Mouse (Mus musculus) gastrocnemius, postnatal 14 days (tissue): Measurements from ENCODE around the gene Spata13. TPM values are rescaled to one million over a fixed set of nuclear protein-coding genes. Genes with fewer than 3 reads are reported as not detected.
A peak's percentile ranks its signal among the peaks of the same experiment; 100 is the strongest.

ENCODE experiments used
- DNase-seq: peaks from one replicate; pipeline ENCODE4 v3.0.0; 2021; ENCODE audit warnings: mixed read lengths
- intact Hi-C: fragments of 180-260 bp; cut with DNase I; formaldehyde crosslinking; loops from one replicate; pipeline ENCODE4 v1.15.1; 2025; ENCODE audit warnings: low total_unique reads
- total RNA-seq, 2 experiments: library from RNA; stranded (reverse); gene quantifications; 2 replicates each; pipeline ENCODE4 v1.2.3; 2021

The Spata13 gene
- total RNA-seq, 2 experiments from 2014 or later = 8.4 to 15.3 TPM

DNA sequence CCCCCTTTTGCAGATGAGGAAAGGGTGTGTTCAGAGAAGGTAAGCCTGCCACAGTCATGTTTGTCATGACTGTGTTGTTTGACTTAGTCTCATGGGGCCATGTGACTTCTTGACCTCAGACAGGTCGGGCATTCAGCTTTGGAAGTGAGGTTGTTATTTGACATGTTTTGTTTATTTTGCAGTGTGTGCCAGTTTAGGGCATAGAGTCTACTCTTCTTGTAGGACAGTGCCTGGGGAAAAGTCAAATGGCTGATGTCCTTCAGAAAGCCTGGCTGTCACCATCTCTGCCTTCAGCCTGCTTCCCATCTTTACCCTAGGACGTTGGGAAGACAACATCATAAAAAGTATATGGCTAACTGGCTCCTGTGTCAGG lies 2.8 kb downstream of the Spata13 start:
- intact Hi-C loops = no loop called here
- no peak for DNase-seq

DNA sequence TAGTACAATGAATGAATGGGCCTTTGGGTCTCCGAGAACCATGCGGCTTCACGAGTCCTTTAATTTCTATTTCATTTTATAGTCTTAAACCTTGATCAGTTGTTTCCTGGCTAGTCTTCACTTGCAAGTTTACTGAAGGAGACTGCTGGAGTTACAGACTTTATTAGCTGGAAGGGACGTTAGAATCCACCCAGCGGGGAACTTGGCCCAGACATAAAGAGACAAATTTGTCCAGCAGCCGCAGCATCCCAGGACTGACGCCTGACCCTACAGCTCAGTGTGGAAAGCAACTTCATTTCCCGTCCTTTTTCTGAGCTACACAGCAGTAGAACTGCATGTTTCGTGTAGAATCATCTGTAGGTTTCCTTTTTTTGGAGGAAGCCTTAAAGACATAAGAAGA lies 3.2 kb downstream of the Spata13 start:
- intact Hi-C loops = no loop called here
- DNase-seq = no peak

DNA sequence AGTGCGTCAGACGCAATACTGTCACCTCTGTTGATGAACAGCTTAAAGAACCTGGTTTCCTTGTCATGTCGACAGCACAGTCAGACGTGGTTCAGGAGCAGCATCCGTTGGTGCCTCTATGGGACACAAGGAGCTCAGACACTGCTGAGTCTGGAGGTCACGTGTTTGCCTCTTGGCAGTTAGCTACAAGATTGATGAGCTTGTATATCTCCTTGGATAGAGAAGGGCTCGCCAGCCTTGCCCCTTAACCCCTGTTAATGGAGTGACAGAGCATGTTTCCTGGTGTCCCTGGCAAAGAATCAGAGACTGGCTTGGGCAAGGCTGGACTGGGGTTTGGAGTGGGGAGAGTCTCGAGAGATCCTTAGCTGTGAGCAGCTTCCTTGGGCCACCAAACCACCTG lies 4.4 kb downstream of the Spata13 start:
- DNase-seq = no peak
- intact Hi-C loops = no loop called here

DNA sequence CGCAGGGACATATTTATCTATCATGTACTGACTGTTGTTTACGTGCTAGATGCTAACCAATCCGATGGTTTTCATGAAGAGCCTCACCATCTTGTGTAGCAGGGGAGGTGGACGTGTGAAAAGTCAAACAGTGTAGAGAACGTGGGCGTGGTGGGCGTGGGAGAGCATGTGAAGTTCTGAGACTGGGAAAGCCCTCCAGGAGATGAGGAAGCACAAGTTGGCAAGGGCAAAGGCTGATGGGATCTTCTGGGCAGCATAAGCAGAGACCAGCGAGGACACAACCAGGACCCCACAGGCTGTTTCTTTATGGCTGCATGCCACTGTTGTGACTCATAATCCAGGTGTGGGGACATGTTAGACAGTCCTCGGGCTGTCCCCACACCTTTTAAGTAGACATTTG lies 5.4 kb downstream of the Spata13 start:
- intact Hi-C loops = no loop called here

DNA sequence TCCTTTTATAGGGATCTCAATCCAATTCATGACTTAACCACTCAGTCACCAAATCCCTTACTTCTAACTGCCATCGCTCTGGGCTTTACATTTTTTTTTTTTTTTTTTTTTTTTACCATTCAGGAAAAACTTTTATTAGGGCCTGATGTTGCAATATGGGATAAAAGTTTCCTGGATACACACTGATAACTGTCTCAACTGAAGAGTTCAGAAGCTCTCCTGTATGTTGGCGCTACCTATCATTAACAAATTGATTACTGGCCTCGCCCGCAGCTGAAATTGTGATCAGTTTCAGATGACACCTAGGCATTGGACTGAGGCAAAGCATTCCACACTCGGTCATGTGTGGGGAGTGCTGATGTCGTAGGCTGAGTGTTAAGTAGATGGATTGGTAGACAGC lies 7.3 kb downstream of the Spata13 start:
- intact Hi-C loops = no loop called here
- no peak for DNase-seq

More for the DNA sequence above, 5.4 kb downstream of the Spata13 start:
- no peak for DNase-seq

DNA sequence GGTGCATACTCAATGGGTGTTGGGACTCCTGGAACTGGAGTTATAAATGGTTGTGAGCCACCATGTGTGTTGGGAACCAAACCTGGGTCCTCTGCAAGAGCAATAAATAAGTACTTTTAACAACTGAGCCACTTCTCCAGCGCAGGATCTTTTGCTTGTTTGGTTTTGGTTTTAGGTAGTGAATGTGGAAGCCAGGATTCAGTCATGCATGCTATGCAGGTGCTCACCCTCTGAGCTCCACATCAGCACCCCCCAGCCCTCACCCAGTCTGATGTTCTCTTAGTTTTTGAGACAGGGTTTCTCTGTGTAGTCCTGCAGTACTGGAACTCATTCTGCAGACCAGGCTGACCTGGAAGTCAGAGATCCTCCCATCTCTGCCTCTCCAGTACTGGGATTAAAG lies 8.3 kb downstream of the Spata13 start:
- intact Hi-C loops = no loop called here
- no peak for DNase-seq

DNA sequence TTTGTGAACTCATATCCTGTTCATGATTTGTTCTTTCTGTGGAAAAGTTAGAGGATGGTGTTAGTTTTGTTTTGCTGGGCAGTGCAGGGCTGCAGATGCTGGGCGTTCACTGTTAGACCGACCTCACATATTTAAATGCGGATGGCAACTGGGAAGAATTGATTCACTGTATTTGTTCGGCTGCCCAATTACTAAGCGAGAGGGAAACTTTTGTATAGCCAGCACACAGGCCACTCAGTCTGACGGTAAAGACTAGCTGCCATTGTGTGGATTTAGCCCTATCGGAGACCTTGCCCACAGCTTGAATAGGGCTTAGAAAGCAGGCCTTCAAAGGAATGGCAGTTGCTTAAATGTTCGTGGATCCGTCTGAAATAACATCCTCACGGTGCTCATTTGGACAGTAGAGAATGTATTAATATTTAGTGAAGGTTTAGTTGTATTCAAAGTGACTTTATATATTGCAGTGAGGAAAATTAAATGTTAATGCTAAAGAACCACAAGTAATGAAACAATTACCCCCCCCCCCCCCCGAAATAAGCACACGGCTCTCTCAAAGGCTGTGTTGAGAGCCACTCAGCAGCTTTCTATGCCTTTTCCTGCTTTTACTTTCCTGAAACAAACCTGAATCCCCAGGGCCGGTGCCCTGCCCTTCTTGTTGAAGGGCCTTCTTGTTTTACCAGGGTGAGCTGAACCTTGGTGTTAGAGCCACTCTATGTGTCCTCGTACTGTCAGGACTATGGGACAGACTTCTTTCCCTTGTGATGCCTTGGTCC lies 9.5 kb downstream of the Spata13 start:
- intact Hi-C loops = no loop called here
- no peak for DNase-seq

DNA sequence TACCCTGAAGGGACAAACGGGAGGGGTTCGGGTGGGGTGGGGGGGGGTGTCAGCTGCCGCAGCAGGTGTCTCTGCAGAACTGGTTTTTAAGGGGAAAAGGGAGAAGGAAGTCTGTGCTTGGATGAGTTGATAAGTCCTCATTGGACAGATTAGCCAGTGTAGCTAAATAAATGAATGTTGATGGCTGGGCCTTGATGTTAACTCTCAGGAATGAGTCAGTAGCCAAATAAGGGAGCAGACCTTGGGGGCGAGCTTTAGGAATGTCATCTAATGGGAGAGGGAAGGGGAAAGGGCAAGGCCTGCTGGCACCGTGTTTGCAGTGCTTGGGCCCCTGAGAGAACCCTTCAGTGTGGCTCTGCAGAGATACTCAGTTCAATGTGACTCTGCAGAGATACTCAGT lies 12.6 kb downstream of the Spata13 start:
- DNase-seq = no peak
- intact Hi-C loops = no loop called here

DNA sequence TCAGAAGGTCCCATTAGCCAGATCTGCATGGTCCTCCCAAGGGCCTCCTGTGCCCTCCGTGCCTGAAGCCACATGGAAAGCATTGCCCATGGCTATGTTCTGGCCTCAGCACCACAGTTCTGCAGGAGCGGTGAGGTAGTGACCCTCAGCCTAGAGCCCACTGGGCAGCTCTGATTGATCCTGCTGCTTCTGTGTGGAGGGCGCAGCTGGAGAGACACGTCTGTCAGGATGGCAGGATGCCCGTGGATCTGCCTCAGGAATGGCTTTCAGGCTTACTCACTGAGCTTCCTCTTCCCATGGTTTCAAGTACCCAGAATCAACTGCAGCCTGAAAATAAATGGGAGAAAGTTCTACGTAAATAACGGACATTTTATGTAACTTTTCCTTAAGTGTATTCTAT lies 14.1 kb downstream of the Spata13 start:
- no peak for DNase-seq
- intact Hi-C loops = no loop called here

DNA sequence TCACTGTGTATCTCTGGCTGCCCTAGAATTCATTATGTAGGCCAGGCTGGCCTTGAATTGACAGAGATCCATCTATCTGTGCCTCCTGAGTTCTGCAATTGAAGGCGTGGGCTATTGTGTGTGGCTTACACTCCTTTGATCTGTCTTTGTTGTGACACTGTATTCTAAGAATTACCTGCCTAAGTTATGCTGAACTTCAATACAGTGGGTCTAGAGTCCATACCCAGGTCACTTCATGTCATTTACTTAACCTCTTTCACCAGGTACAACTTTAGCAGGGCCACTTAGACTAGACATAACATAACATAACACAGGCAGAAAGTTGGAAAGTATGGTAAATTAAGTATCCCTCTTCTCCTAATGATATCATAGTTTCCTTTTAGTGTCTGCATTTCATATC lies 15.2 kb downstream of the Spata13 start:
- no peak for DNase-seq
- intact Hi-C loops = no loop called here

DNA sequence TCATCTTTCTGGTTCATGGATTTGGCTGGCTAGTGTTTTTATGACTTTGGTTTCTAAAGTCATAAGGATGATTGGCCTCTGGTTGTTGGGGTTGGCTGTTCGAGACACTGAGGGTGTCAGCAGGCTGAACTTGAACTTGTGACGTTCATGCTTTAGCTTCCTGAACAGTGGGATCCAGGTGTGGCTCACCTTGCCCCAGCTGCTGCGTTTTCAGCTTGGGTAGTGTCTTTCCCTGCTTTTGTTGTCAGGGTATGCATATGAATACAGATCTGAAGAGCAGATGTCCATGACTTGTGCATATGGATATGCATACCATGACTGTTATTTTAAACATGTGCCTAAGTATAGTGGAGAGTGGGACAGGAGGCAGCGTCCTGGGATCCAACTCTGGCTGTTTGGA lies 19.4 kb downstream of the Spata13 start:
- no peak for DNase-seq
- intact Hi-C loops = no loop called here

DNA sequence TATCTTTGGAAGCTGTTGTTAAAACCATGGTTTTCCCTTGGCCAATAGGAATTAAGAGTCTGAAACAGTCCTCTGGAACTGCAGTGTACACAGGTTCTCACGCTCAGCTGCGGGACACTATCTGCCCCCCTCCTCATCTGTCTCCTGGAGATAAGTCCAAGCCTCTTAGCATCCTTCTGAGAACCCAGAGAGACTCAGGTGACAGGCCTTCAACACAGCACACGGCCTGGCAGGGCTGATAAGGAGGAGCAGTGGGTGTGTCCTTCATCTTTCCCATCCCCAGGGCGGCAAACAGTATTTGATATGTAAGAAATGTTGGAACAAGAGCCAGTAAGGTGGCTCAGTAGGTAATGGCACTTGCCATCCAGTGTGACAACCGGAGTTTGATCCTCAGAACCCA lies 20.2 kb downstream of the Spata13 start:
- intact Hi-C loops = no loop called here
- no peak for DNase-seq

DNA sequence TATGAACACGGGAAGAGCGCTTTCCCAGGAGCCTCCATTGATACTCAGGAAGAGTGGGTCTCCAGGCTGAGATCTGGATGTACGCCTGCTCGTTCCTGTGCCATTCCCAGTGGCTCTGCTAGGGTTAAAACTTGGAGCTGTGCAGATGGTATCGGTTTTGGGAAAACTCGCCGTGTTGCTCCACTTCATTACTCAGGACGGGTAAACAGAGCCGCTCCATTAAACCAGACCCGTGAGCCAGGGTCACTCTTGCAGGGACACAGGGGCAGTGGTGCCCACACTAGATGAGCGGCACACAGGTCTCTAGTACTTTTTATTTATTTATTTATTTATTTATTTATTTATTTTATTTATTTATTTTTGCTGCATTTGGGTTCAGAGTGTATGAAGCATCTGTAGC lies 20.9 kb downstream of the Spata13 start:
- intact Hi-C loops = no loop called here
- DNase-seq = no peak

DNA sequence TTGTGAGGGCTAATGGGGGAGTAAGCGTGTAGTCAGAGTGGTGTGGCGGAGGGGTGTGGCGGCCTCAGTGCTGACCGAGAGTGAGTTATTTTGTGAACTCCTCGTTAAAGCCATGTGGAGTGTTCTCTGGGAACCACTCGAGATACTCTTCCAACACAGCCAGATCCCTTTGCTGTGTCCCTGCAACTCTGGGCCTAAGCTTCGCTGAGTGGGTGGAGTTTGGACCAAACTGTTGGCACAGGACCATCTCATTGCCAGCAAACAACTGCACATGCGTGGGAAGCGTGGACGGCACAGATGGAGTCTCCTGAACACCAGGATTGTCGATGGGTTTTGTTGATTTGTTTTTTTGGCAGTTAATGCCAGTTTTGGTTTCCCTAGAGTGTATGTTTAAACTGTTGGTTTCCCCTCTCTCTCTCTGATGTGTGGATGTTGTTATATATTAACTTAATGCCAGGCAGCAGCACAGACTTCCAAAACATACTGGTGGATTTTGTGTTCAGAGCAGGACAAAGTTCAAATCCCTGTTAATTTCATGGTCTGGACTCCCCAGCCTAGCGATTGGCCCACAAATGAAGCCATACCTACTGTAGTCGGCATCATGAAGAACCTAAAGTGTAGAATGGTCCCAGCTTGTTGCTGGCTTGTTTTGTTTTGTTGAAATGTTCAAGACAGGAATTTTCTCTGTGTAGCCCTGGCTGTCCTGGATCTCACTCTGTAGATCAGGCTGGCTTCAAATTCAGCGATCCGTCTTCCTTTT lies 22.3 kb downstream of the Spata13 start:
- peak; percentile 68 for DNase-seq
- intact Hi-C loops = no loop called here

DNA sequence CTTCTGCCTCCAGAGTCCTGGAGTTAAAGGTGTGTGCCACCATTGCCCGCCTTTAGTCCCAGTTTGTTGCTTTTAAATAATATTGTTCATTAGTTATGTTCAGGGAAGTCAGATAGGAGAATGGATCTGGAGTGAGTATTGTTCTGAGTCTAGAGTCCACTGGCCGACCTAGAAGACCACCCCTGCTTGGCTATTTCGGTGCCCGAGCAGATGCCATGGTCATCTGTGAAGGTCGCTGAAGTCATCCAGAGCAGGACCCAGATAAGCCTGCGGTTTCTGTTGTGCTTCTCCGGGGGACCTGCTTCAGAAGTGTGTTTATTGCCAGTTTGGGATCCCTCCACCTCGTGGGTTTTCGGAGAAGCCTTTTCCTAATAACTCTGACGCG lies 22.9 kb downstream of the Spata13 start:
- intact Hi-C loops = no loop called here
- DNase-seq = no peak

DNA sequence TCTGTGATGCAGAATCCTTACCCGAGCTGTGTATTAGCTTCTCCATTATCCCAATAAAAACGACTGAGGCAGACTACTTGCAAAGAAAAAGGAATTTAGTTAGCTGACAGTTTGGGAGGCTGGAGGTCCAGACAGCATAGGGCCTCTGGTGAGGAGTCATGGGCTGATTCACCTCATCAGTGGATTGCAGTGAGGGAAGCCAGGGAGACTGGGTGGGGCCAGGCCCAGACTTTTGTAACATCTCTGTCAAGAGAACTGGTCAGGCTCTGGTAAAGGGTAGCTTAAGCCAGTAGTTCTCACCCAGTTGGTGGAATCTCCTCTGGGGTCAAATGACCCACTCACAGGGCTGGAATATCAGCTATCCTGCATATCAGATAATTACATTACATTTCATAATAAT lies 24.1 kb downstream of the Spata13 start:
- intact Hi-C loops = no loop called here
- no peak for DNase-seq

DNA sequence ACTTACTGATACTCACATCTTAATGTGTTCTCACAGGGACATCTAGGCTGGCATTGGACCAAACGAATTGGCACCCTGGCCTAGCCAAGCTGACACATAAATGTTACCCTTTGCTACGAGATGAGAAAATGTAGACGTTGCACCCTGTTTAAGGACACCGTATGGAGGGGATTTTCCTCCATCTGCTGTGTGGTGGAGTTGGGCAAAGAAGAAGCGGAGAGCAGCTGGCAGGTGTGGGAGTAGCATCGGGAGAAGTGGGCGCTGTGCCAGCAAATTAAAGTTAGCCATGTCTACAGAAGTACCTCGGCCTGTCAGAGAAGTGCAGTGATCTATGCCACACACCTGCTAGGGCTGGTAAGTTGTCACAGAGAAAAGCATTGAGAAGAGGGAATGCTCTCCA lies 25.7 kb downstream of the Spata13 start:
- no peak for DNase-seq
- intact Hi-C loops = no loop called here

DNA sequence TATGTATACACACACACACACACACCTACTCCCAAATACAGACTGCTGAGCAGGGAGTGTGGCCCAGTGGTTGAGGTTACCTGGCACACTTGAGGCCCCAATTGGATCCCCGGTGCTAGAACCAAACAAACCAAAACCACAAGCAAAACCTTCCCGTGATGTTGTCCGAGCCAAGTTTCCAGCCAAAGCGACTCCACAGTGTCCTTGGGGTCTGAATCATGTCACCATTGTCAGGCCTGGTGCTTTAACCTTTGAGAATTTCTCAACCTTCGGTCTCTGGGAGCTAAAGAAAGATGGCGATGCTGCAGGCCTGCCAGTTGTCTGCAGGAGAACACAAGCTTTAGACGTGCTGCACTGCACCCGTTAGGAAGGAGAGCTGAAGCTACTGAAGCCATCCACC lies 26.8 kb downstream of the Spata13 start:
- DNase-seq = no peak
- intact Hi-C loops = no loop called here

DNA sequence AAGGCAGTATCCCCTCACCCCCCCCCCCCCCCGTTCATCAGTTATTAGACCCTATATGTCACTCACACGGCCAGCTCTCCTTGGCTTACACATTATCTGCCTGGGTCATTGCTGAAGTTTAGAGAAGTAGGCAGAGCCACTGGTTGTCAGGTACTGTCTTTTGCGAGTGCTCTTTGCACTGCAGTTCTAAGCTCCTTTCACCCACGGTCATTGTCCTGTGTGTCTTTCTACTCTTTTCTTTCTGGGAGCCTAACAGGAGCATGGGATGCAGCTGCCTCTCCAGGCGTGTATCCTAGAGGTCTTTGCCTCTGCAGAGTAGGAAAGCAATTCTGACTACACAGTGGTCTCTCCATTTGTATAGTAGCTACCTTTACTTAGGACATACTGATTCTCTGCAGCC lies 27.5 kb downstream of the Spata13 start:
- intact Hi-C loops = no loop called here
- no peak for DNase-seq

DNA sequence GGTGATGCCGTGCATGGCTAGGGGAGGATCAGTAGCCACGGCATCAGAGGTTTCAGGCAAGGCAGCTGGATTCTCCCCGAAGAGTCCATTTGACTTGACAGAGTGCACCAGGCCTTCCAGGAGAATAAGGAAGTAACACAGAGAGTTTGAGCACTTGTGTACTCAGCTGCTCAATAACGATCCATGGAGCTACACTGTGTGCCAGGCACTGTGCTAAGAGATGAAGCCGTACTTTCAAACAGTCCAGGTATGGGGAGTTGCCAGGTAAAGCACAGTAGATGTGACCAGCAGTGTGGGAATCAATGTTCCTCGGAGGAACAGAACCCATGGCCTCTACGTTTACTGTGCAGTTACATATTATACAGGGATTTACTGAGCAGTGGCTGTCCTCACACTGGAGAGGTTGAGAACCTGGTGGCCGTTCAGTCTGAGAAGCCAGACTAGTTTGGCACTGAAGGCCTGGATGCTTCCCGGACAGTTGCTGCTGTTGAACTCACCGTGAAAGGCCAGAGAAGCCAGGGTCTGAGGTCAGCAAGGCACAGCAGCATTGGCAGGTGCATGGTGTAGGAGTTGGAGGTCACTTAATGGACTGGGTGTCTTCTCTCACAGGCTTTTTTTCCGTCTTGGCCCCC lies 29.6 kb downstream of the Spata13 start:
- intact Hi-C loops = no loop called here
- no peak for DNase-seq

DNA sequence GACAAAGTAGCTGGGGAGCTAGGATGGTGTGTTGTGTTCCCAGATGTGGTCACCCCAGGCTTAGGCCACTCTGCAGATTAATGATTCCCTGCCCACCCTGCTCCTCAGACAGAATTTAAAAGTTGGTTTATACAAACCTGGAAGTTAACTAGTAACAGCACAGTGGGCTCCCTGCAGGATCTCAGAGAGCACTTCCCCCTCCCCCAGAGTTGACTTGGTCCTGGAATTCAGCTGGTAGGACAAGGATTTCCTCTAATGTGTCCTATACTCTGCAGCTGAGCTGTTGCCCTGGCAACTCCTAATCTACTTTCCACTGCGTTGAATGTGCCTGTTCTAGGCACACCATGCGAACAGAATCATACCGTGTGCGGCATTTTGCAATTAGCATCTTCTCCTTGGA lies 30.8 kb downstream of the Spata13 start:
- no peak for DNase-seq
- intact Hi-C loops = no loop called here
